Mouse (Mus musculus): Measurements from ENCODE around the gene Olfr1181.

GRCm38 (mm10) chr2:88426071-88426470 is at the start of gene Olfr1181:
- TF ChIP-seq CTCF (IDR thresholded peaks at IDR 0.05; ENCODE audit: control insufficient read depth, insufficient read depth, insufficient replicate concordance, low read depth, low read length), result no peak
- TF ChIP-seq POLR2A (IDR thresholded peaks at IDR 0.05; ENCODE audit: control insufficient read depth, low read depth, low read length), result no peak

Measured in testis, adult 2 months (tissue).